Mouse (Mus musculus): ENCODE data around the gene Coro2b.

Gene Coro2b

GRCm38 (mm10) chr9:62513492-62514133 lies 23.2 kb downstream of the Coro2b start:
- DNase-seq (ENCODE audit: low spot score), result peak; percentile 70

GRCm38 (mm10) chr9:62510530-62510936 lies 26.3 kb downstream of the Coro2b start:
- no peak for DNase-seq (ENCODE audit: low spot score)

- no peak for DNase-seq (ENCODE audit: low spot score)
Measured at GRCm38 (mm10) chr9:62509617-62510016, 27.2 kb downstream of the Coro2b start.

- DNase-seq (ENCODE audit: low spot score), result no peak
Measured at GRCm38 (mm10) chr9:62508740-62509524, 27.9 kb downstream of the Coro2b start.

GRCm38 (mm10) chr9:62506467-62507067 lies 30.3 kb downstream of the Coro2b start:
- DNase-seq (ENCODE audit: low spot score), result no peak

- no peak for DNase-seq (ENCODE audit: low spot score)
Measured at GRCm38 (mm10) chr9:62504129-62504528, 32.7 kb downstream of the Coro2b start.

- DNase-seq (ENCODE audit: low spot score), result no peak
Measured at GRCm38 (mm10) chr9:62502361-62502760, 34.5 kb downstream of the Coro2b start.

GRCm38 (mm10) chr9:62501566-62501965 lies 35.3 kb downstream of the Coro2b start:
- no peak for DNase-seq (ENCODE audit: low spot score)

GRCm38 (mm10) chr9:62500007-62500406 lies 36.8 kb downstream of the Coro2b start:
- no peak for DNase-seq (ENCODE audit: low spot score)

GRCm38 (mm10) chr9:62498945-62499344 lies 37.9 kb downstream of the Coro2b start:
- DNase-seq (ENCODE audit: low spot score), result no peak

- no peak for DNase-seq (ENCODE audit: low spot score)
Measured at GRCm38 (mm10) chr9:62497135-62498092, 39.4 kb downstream of the Coro2b start.

GRCm38 (mm10) chr9:62492306-62492990 lies 44.4 kb downstream of the Coro2b start:
- DNase-seq (ENCODE audit: low spot score), result no peak

- DNase-seq (ENCODE audit: low spot score), result no peak
Measured at GRCm38 (mm10) chr9:62491611-62492010, 45.2 kb downstream of the Coro2b start.

GRCm38 (mm10) chr9:62491104-62491503 lies 45.7 kb downstream of the Coro2b start:
- no peak for DNase-seq (ENCODE audit: low spot score)

- no peak for DNase-seq (ENCODE audit: low spot score)
Measured at GRCm38 (mm10) chr9:62484107-62484506, 52.7 kb downstream of the Coro2b start.

- DNase-seq (ENCODE audit: low spot score), result no peak
Measured at GRCm38 (mm10) chr9:62482788-62483187, 54.1 kb downstream of the Coro2b start.

GRCm38 (mm10) chr9:62480898-62481642 lies 55.8 kb downstream of the Coro2b start:
- DNase-seq (ENCODE audit: low spot score), result no peak

- no peak for DNase-seq (ENCODE audit: low spot score)
Measured at GRCm38 (mm10) chr9:62480149-62480548, 56.7 kb downstream of the Coro2b start.

GRCm38 (mm10) chr9:62476782-62477487 lies 59.9 kb downstream of the Coro2b start:
- peak; percentile 69 for DNase-seq (ENCODE audit: low spot score)

GRCm38 (mm10) chr9:62474206-62474605 lies 62.6 kb downstream of the Coro2b start:
- DNase-seq (ENCODE audit: low spot score), result no peak
